Mouse (Mus musculus) adrenal gland, postnatal 36 days (tissue): ENCODE data around the gene Gm42906. TPM values are rescaled to one million over a fixed set of nuclear protein-coding genes. Genes with fewer than 3 reads are reported as not detected.
A peak's percentile ranks its signal among the peaks of the same experiment; 100 is the strongest.

Experiments
- DNase-seq, 2 experiments: peaks; one replicate each; pipeline ENCODE4 v3.0.0; 2021; ENCODE audit warnings: mixed read lengths in 1 of 2
- total RNA-seq, 2 experiments: library from RNA; stranded (reverse); gene quantifications; 2 replicates each; pipeline ENCODE4 v1.2.3; 2021

Gene Gm42906
- total RNA-seq, 2 experiments from 2014 or later, result not detected

DNA sequence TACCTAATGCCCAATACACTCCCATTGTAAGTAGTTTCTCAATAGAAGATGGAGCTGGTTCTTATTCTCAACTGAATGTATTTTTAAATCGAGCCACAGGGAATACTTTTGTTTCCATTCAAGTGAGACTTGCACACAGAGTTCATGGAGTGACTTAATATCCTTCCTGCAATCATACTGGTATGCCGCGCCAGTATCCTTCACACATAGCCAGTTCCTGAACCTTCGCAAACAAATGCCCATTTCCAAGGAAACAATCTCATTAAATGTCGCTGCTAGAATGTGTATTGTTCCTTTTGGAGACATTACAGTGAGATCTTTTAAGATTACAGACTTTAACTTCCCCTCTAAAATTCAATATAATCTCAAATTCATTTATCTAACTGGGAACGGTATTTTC, 239.3 kb downstream of the Gm42906 start:
- DNase-seq, result no peak

DNA sequence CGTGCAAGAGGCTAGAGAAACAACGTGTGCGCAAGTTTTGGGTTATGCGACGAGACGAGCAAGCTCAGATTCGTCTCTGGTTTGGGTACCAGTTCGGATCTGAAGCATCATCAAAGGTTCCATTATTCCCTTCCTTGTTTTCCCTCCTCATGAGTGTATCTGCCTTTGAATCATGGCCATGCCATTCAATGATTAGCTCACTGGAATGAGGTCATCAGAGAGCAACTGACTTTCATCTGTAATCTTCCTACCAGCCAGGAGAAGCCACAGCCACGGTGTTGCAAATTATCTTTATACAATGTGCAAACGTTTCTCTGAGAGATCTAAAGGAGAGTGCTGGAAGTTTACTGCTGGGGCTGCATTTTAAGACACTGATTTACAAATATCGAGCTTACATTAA, 240.6 kb downstream of the Gm42906 start:
- no peak for DNase-seq

DNA sequence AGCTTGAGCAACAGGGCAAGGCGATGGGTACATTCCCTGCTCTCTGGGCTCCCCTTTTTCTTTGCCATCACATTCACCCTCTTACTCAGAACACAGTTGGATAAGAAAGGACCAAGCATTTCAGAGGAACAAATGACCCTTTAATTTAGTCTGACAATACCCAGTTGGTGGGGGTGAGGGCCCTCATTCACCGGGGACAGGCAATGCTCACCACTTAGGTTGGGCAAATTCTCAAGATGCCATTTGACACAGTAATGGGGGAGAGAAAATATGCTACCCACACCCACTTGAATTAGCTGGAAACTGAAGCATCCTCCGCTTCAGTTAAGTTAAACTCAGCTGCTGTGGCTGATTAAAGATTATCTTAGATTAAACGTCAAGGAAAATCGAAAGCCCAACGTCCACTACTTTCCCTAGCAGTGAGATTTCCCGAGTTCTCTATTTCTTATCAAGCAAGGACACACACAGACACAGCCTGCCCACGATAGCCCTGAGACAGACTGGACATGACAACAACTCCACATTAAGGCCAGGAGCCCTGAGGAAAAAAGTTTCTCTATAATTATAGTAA, 242.6 kb downstream of the Gm42906 start:
- no peak for DNase-seq

DNA sequence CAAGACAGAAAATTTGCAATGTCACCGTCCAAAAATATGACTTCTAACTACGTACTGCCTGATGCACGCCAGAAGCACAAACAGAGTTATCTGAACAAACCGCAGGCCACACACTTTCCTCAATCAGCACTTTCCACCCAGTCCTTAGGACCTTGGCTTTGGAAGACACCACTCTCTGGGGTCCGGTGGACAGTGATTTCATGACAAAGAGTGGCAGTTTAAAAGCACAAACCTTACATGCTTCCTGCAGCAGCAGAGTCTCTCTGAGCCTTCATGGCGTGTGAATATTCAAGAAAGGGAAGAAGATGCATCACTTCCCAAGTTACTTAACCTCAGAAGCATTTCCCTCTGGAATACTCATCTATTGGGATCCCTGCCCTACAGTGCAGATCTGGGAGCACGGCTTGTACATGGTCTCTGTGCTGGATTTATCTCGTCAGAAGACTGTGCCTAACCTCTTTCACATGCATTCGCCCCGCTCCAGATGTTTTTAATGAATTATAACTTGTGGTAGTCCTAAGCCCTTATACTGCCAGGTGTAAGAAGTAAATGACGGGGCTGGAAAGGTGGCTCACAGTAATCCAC, 244.2 kb downstream of the Gm42906 start:
- no peak for DNase-seq

DNA sequence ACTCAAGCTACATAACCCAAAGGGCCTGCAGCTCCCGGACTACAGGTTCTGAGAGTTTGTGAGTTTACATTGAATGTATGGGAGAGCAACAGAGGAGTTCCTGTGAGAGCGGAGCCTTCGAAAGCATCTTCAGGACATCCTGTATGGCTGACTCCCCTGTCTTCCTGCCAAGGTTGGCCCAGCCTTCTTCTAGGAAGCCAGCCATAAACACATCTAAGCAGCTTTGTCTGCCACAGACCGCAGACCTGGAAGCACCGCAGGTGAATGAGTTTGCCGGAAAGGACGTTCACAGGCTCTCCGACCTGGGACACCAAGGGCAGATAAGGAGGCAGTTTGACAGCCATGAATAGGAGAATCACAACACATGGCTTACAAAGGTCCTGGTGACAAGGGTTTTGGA, 246.7 kb downstream of the Gm42906 start:
- DNase-seq, result no peak

DNA sequence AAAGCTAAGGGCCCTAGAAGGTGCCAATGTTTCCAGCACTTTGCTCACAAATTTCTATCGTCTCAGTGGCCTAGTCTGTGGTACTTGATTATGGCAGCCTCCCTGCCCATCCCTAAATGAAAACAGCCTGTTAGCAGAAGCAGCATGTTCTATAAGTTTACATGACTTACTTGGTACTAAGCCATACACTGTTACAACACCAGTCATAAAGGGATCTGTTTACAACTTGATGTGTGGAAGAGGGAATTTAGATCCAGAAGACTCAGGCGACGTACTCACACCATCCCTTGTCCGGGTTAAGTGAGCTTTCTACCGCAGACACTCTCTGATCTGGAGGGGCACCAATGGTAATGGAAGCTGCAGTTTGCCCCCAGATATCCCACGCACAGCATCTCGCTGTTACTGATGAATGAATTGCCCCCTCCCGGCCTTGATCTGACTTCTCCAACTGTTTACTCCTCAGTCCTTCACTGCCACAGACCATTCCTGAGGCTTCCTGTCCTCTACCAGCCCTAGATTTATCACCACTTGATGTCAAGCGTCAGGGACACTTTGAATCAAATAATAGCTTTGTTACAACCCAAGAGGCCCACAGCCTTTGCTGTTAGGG, 247.7 kb downstream of the Gm42906 start:
- peak; percentile 26 to 37 for DNase-seq

DNA sequence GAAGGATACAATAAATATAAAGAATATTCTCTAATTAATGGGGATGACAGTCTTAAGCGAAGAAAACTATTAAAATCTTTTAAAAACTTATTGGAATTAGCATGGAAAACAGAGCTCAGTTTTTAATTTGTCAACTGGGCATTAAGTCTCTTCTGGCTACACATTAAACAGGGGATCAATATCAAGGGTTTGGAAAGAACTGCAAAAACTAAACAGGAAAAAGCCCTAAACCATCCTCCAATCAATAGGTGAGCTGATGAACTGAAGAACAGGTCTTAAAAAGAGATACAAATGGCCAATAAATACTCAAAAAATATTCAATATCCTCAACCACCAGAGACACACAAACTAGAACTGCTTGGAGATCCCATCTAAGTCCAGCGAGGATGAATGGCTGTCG, 250.8 kb downstream of the Gm42906 start:
- no peak for DNase-seq

DNA sequence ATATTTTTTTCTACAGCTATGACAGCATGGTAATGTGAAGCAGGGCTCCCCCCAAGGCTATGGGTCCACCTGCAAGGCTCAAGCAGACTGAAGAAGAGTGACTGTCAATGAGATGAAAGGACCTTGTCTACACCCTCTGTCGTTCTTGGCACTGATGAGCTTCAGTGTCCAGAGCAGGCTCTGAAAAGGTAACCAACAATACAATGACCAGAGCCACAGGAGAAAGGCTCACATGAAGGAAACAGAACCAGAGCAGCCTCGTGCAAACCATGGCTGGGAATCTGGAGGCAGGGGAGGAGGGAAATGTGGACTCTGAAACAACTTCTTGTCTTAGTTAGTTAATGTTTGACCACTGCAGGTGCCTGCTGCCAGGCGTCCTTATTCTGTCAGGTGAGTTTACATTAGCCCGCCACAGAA, 252.1 kb downstream of the Gm42906 start:
- no peak for DNase-seq

DNA sequence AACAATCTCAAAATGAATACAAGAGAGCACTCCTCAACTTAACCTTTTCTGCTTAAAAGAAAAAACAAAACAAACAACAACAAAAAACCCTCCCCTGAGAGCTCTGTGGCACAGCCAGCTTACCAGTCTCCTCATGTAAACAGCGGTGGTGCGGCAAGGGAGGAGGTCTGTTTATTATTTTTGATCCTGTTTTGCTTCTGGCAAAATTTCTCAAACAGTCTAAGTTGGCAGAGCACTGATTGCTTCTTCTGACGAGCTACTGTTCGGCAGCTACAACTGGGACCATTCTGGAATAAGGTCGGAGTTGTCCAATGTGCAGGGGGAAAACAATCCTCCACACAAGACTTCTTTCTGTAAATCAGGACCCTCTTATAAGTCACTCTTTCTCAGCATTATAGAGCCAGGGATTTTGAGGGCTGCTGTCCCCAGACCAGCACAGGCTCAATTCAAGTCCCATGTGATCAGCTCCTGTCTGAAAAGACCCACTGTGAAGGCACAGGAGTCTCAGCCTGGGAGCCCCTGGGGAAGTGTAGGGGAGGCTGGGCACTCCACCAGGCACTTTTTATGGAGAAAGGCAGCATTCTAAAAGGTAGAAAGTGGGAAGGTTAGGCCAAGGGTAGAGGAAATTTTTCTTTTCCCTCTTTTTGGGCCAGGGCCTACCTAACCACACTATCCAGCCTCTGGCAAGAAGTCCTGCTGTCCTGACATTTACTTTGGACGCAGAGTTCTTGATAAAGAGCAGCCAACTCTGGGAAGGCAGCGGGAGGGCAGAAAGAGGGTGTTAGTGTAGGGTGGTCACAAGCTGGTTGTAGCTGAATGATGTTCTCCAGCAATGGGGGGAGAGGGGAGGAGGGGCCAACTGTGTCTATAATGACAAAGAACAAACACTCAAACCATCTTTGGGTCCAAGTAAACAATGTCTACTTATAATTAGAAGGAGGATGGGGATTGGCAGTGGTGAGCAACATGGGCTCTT, 253.2 kb downstream of the Gm42906 start:
- DNase-seq, result no peak

DNA sequence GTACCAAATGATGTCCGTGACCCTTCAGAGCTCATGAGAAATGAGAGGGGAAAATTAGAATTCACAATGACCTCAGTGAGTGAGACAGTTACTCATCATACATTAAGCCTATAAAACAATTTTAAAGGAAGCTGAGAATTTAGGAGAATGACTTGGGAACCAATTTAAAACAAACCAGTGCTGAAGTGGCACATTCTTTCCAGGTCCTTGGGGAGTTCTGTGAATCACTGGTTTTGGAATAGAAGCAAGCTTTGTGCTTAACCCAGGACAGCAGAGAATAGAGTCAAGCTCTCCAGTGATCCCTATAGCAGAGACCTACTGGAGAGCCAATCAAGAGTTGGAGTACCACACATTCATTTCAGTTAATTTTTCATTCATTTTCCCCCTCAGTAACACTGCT, 254.2 kb downstream of the Gm42906 start:
- no peak for DNase-seq

DNA sequence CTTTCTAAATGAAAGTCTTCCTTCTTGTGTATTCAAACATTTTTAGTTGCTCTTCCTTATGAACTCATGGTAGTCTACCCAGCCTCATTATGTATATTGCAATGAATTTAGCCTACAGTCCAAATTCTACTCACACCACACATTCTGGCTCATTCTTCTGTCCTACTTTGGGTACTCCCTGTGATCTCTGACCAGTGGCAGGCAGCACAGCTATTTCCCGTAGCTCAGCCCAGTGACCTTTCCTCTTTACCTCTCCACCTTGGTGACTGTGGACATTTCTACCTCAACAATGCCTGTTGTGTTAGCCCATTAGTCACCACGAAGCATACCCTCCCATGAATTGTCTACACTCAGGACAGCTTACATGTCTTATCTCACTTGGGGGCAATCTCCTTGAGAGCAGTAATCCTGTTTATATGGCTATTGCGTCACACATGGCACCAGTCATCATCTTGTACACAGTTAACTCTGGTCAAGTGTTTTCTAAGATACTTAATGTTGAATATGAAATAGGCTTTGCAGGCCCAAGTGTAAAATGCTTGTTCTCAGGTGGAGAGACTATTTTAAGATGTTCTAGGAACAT, 257.7 kb downstream of the Gm42906 start:
- no peak for DNase-seq

DNA sequence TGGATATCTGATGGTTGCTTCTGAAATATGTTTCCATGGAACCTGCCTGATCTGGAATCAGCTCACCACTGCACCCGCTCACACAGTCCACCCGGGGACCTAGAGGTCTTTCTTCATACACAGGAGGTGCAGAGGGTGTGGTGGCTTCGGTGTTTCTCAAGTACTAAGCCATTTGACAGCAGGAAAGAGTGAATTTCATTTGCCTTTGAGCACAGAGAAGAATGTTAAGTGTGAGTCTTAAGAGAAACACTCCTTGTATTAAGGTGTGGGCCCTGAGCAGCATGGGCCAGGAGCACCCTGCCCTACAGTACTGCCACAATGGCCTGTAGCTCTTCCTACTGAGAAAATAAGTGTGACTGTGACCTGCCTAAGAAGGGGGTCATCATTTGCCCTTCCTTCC, 259.8 kb downstream of the Gm42906 start:
- DNase-seq, result no peak

DNA sequence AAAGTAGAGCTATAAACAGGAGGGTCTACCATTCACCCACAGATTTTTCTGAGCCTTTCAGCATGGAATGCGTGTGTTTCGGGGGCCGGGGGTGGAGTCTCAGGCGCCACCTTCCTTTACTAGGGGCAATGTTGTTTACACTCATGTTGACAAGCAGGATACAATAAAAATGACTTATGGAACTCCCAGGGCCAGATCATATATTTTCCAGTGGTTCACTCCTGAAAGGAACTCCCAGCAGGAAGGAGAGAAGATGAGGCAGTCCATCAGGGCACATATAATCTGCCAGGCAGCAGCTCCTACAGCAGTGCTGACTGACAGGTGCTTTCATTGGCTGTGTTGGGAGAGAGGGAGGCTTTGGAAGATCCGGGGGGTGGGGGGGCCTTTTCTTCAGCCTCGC, 260.3 kb downstream of the Gm42906 start:
- no peak for DNase-seq

DNA sequence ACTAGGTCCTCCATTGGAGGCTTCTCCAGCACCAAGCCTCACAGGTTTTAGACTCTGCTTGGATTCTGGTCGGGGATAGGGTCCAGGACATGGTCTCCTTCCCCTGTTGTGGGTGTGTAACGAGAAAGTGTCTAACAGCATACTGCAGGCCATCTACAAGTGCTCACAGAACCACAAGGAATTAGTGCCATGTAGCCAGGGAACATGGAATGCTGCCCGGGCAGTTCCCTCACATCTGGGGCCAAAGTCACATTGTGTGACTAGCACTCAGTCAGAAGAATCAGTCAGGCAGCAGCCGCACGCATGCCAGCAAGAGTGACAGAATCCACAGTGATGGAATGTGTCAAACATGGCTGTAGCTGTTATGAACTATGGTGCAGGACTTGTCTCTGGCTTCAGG, 261.7 kb downstream of the Gm42906 start:
- peak in 1 of 2 experiments; percentile 58 for DNase-seq

DNA sequence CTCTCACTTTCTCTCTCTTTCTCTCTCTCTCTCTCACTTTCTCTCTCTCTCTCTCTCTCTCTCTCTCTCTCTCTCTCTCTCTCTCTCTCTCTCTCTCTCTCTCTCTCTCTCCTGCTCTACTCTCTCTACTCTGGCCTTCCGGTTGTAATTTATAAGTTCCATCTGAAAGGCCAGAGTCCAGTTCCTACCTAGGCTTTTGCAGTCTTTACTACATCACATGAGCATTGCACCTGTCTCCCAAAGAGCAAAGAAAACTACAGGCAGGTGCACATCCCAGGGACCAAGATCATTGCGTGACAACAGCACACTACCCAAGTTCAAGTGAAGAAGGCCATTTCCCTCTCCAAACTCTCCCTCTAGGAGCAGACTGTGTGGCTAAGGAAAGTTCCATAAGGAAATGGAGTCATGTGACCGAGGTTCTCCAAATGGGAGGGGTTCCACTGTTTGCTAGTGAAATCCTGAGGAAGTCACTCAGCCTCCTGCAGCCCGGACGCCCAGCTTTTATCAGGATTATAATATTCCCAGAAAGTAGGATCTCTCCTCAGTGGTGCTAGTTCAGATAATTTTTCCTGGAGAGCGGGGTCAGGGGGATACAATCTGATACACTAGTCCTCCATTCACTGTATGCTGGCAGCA, 262.5 kb downstream of the Gm42906 start:
- no peak for DNase-seq

DNA sequence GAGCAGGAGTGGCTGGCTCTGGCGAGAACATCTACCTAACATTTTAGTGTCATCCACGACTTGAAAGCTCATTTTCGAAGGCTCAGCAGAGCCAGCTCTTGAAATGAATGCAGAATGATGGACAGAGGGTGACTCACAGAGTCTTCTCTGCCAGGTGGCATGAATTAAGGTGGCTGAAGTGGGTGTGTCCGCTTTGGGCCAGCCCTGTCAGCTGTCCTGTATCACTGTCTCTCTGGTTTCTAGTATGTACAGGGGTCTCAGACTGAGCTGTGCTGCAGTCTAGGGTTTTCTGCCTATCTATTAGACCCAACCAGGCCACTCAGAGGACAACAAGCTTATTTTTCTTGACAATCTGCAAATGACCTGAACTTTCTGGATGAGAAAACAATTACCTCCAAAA, 263.1 kb downstream of the Gm42906 start:
- DNase-seq, result no peak

DNA sequence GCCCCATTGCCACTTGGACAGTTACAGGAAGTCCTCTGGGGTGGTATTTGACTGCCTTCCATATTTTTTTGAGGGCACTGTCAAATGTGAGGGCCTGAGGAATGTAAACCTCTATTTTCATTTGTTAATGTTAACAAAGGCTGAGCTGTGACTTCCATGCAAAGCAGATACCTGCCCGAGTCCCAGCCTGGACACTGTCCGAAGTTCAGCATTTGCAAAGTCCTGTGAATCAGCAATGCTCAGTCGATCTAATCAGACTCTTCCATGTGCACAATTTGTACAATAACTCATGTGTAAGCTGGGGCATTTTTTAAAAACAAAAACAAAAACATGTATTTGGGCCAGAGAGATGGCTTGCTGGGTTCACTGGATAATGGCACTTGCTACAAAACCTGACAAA, 265.3 kb downstream of the Gm42906 start:
- no peak for DNase-seq

DNA sequence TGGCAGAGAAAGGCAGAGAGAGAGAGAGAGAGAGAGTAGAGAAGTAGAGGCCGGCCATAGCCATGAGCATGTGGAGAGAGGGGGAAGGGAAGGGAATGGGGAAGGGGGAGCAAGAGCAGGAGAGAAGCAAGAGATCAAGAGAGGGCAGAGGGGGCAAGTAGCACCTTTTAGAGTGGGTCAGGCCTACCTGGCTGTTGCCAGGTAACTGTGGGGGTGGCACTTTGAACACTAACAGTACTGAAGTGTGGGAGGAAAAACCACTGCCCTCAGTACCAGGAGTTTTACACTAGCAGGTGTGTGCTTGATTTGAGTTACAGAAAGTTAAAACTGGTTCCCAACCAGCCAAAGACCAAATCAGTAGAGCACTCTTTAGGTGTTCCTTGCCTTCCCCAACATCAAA, 272.7 kb downstream of the Gm42906 start:
- no peak for DNase-seq

DNA sequence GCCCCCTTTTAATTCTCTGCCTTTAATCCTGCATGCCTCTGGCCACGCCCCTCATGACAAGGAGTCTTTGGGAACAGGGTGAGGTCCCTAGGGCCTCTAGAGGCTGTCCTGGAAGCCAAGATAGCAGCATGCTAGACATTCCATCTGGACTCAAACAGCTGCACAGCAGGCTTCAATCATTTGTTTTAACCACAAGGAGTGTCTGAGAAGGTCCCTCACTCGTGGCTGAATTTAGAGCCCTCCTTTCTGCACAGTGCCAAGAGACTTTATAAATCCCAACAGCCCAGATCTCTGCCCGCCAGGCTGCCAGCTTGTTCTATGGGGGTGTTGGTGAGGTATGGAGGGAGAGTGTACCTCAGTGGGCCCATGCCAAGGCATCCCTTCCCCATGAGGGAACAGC, 273.2 kb downstream of the Gm42906 start:
- DNase-seq, result no peak

DNA sequence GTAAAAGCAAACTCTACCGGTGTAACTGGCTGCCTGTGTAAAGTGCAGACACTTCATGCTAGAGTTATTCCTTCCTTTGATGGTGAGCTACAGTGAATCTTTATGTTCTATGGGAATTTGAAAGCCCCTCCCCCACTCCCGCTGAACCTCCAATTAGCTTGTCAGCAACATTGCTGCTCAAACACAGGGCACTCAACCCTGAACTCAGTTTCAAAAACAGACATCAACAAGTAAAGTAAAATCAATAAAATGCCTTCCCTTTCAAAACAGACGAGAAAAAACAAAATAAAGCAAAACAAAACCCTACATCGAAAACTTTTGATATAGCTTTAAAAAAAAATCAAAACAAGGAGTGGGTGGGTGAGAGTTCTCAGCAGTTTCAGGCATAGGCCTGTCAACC, 273.9 kb downstream of the Gm42906 start:
- DNase-seq, result no peak

DNA sequence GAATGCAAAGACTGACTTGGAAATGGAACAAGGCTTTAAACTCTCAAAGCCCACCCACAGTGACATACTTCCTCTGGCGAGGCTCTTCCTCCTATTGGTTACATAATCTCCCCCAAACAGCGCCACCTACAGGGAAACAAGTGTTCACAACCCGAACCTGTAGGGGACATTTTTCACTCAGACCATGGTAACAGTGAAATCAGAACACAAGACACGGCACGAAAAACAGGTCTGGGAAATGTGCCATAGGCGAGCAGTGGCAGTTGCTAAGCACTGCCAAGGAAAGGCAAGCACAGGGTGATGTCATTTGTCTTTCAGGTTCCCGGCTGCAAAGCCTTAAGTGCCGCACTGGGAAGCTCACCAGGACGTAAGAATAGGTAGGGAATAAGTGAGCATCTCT, 276.4 kb downstream of the Gm42906 start:
- no peak for DNase-seq

DNA sequence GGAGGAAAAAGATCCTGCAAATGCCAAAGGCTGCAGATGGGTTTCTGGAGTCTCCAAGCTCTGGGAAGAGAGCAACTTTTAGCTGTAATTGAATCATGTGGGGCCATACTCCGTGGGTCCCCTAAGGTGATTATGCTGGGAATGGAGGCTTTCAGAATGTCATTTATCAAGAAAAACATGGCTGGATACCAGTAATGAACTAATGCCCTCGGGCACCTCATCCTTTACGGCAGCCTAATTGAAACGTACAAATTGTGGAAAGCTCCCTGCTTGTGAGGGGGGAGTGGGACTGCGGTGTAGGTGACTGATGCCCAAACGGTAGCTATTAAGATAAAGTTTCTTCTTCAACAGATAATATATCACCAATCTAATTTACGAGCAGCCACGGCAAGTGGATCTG, 278.5 kb downstream of the Gm42906 start:
- DNase-seq, result no peak
